Mouse (Mus musculus) ES-E14 (cell line): ENCODE data around the gene Palld. TPM values are rescaled to one million over a fixed set of nuclear protein-coding genes. Genes with fewer than 3 reads are reported as not detected.

ENCODE experiments used
- DNase-seq: peaks from one replicate; pipeline ENCODE4 v3.0.0-alpha.2; 2013; ENCODE audit warnings: low read depth, low spot score
- H3K27ac ChIP-seq: 2 replicates; pipeline ENCODE4 v1.5.1; 2012; ENCODE audit warnings: low read depth, mild to moderate bottlenecking, low read length, moderate library complexity, mixed read lengths; ENCODE audit not compliant: poor library complexity, insufficient read depth, severe bottlenecking
- H3K36me3 ChIP-seq: 2 replicates; pipeline ENCODE4 v1.6.1; 2012; ENCODE audit warnings: mild to moderate bottlenecking, low read length, moderate library complexity, mixed read lengths; ENCODE audit not compliant: control insufficient read depth, poor library complexity, insufficient read depth, severe bottlenecking
- H3K4me1 ChIP-seq, 2 experiments: fragments of 150-350 bp in 1 of 2; sonication (generic) in 1 of 2; 2 replicates each; pipeline ENCODE4 v1.6.1; 2012; ENCODE audit warnings: low read length in 2 of 2, mild to moderate bottlenecking in 1 of 2, mixed read lengths in 1 of 2; ENCODE audit not compliant: control insufficient read depth in 2 of 2, insufficient read depth in 2 of 2, poor library complexity in 1 of 2
- H3K4me3 ChIP-seq, 2 experiments: fragments of 150-350 bp in 1 of 2; sonication (generic) in 1 of 2; 2 replicates each; pipeline ENCODE4 v1.5.1; 2012; ENCODE audit warnings: low read length in 2 of 2, low read depth in 1 of 2, mild to moderate bottlenecking in 1 of 2, mixed read lengths in 1 of 2; ENCODE audit not compliant: insufficient read depth in 1 of 2, poor library complexity in 1 of 2, severe bottlenecking in 1 of 2
- H3K9ac ChIP-seq: 2 replicates; pipeline ENCODE4 v1.6.1; 2012; ENCODE audit warnings: low read depth, mild to moderate bottlenecking, low read length, mixed read lengths; ENCODE audit not compliant: poor library complexity, insufficient read depth, severe bottlenecking
- H3K9me3 ChIP-seq: fragments of 150-350 bp; sonication (generic); 2 replicates; pipeline ENCODE4 v1.6.1; 2012; ENCODE audit warnings: low read depth, mild to moderate bottlenecking, low read length; ENCODE audit not compliant: control insufficient read depth, insufficient read depth
- CHD2 ChIP-seq: IDR thresholded peaks from 2 replicates; pipeline ENCODE4 v1.6.1; 2014; ENCODE audit warnings: mild to moderate bottlenecking, low read depth, low read length, inconsistent platforms
- HCFC1 ChIP-seq: IDR thresholded peaks from 2 replicates; pipeline ENCODE4 v1.6.1; 2012; ENCODE audit warnings: low read length, inconsistent platforms, borderline replicate concordance; ENCODE audit not compliant: insufficient read depth
- MAFK ChIP-seq: IDR thresholded peaks from 2 replicates; pipeline ENCODE4 v1.6.1; 2014; ENCODE audit warnings: mild to moderate bottlenecking, low read depth, low read length, inconsistent platforms; ENCODE audit not compliant: insufficient read depth
- ZC3H11A ChIP-seq: IDR thresholded peaks from 2 replicates; pipeline ENCODE4 v1.6.1; 2012; ENCODE audit warnings: low read depth, mild to moderate bottlenecking, inconsistent platforms, low read length, borderline replicate concordance
- ZNF384 ChIP-seq: IDR thresholded peaks from 2 replicates; pipeline ENCODE4 v1.6.1; 2012; ENCODE audit warnings: low read depth, low read length, inconsistent platforms
- in situ Hi-C, 2 experiments: fragments of 600-800 bp; cut with MboI; formaldehyde crosslinking; loops; one replicate each; pipeline ENCODE4 v1.15.1; 2025; ENCODE audit warnings: low sequenced_read_pairs in 2 of 2, inconsistent platforms in 1 of 2; ENCODE audit not compliant: unreplicated experiment in 2 of 2
- total RNA-seq: library from RNA; depleted of rRNA; stranded (reverse); fragments of 300-350 nt; gene quantifications from 2 replicates; pipeline ENCODE4 v1.2.3, GENCODE M21; 2012

The Palld gene
- total RNA-seq, 1 experiment: 36.3 TPM

- Histone ChIP-seq H3K4me3 (no peak overlapping the region), H3K9ac (no peak overlapping the region), H3K36me3 (no peaks in the 10 kb centered on the region), H3K9me3 (no peaks in the 10 kb centered on the region), H3K27ac (no peak overlapping the region), H3K4me1 (no peaks in the 10 kb centered on the region)
- TF ChIP-seq MAFK: no peak
- no peak for TF ChIP-seq HCFC1
- TF ChIP-seq CHD2: no peak
- no peak for TF ChIP-seq ZC3H11A
- TF ChIP-seq ZNF384: no peak
- DNase-seq: no peak
- in situ Hi-C loops: no loop called here
These were observed 1.3 kb downstream of the Palld start for GRCm38 (mm10) chr8:61901028-61901717.

GRCm38 (mm10) chr8:61897402-61897801 lies 5.1 kb downstream of the Palld start:
- no peaks in the 10 kb centered on the region for H3K4me1 ChIP-seq

GRCm38 (mm10) chr8:61896742-61897141 lies 5.7 kb downstream of the Palld start:
- H3K36me3 ChIP-seq: no peaks in the 10 kb centered on the region
- no peak overlapping the region for H3K9ac ChIP-seq
- in situ Hi-C loops: loop anchor here (5.0 to 10.0 kb wide), 2 partner anchors 156 to 158 kb away; no protein-coding TSS in a partner anchor
- no peak overlapping the region for H3K27ac ChIP-seq
- no peaks in the 10 kb centered on the region for H3K4me1 ChIP-seq
- H3K4me3 ChIP-seq: no peak overlapping the region
- no peaks in the 10 kb centered on the region for H3K9me3 ChIP-seq
- TF ChIP-seq ZNF384: no peak
- no peak for TF ChIP-seq MAFK
- TF ChIP-seq CHD2: no peak
- TF ChIP-seq HCFC1: no peak
- DNase-seq: no peak

More at GRCm38 (mm10) chr8:61897402-61897801, 5.1 kb downstream of the Palld start:
- in situ Hi-C loops: loop anchor here (5.0 to 10.0 kb wide), 2 partner anchors 155 to 157 kb away; no protein-coding TSS in a partner anchor
- Histone ChIP-seq H3K27ac (no peak overlapping the region), H3K4me3 (no peak overlapping the region), H3K9me3 (no peaks in the 10 kb centered on the region), H3K9ac (no peak overlapping the region), H3K36me3 (no peaks in the 10 kb centered on the region)
- no peak for DNase-seq
- TF ChIP-seq ZNF384 (no peak), ZC3H11A (no peak), CHD2 (no peak), MAFK (no peak), HCFC1 (no peak)

- Histone ChIP-seq H3K27ac (no peak overlapping the region), H3K4me1 (no peaks in the 10 kb centered on the region), H3K9ac (no peak overlapping the region), H3K9me3 (no peaks in the 10 kb centered on the region), H3K36me3 (no peaks in the 10 kb centered on the region), H3K4me3 (no peak overlapping the region)
- in situ Hi-C loops: loop anchor here in 1 of 2 experiments (10.0 kb wide), 1 partner anchor 161 kb away; no protein-coding TSS in a partner anchor
- TF ChIP-seq MAFK: no peak
- no peak for TF ChIP-seq ZNF384
- no peak for TF ChIP-seq CHD2
- TF ChIP-seq HCFC1: no peak
- TF ChIP-seq ZC3H11A: peak; percentile 75
- peak; percentile 40 for DNase-seq
These were observed 8.4 kb downstream of the Palld start for GRCm38 (mm10) chr8:61894062-61894461.
